Mouse (Mus musculus): ENCODE measurements around the gene Clec1b.

DNA sequence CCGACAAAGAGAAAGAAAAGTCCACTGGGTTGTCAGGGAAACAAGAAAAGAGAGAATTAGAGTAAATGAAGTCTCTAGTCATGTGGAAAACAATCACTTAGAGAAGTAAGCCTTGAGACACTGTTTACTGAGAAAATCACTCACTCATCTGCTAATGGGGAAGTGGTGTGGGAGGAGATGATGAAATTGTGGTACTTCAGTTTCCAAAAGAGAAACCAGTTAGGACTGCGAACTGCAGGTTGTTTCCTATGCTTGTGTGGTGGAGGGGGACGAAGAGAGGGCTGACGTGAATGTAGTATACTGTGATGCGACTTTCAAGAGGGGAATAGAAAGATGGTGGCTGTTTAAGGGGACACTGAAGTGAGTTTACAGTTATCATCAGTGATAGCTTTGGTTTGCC lies 37.1 kb downstream of the Clec1b start:
- TF ChIP-seq POLR2A (IDR thresholded peaks at IDR 0.05; ENCODE audit: insufficient read depth, low read depth, low read length), result no peak
- TF ChIP-seq CTCF (IDR thresholded peaks at IDR 0.05), result no peak
- TF ChIP-seq EP300 (IDR thresholded peaks at IDR 0.05; ENCODE audit: insufficient read depth, low read depth, low read length), result no peak

All from heart, adult 2 months (tissue).